Mouse (Mus musculus): ENCODE data around the gene Pcsk7. TPM values are rescaled to one million over a fixed set of nuclear protein-coding genes. Genes with fewer than 3 reads are reported as not detected.

The Pcsk7 gene
- polyA plus RNA-seq, 1 experiment from 2014 or later: 9.6 TPM

DNA sequence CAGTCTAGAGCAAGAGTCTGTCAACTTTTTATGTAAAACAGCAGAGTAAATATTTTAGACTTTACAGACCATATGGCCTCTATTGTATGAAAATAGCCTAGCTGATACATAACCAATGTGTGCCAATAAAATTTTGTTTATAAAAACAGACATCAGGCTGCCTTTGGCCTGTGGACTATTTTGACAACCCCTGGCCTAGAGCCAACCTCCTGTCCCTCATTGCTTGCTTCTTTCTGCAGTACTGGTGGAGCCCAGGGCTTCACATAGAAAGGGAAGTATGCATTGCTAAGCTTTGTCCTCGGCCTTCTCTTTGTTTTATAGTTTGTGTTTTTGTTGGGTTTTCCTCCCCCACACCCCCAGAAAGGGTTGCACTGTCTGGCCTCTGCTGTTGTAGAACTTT is 25.7 kb downstream of the Pcsk7 start:
- Histone ChIP-seq H3K4me3 (ENCODE audit: low read depth, low read length) (no peak overlapping the region), H3K27ac (replicated peaks; ENCODE audit: low read depth, low read length) (no peak overlapping the region), H3K4me1 (ENCODE audit: control insufficient read depth, insufficient read depth, low read length) (peaks cover 2% of the 10 kb centered on the region; the same call in 1 of the 2 replicates), H3K9me3 (replicated peaks; ENCODE audit: control insufficient read depth, low read length) (no peaks in the 10 kb centered on the region), H3K27me3 (ENCODE audit: control insufficient read depth, insufficient read depth, low read length) (no peaks in the 10 kb centered on the region), H3K36me3 (replicated peaks; ENCODE audit: control insufficient read depth, insufficient read depth, low read depth, low read length) (peaks cover 8% of the 10 kb centered on the region; the same call in 1 of the 2 replicates), H3K4me2 (ENCODE audit: low read depth, low read length) (no peak overlapping the region), H3K9ac (replicated peaks; ENCODE audit: low read length) (no peak overlapping the region)
- DNase-seq (ENCODE audit: low spot score): no peak
- 68% methylated on average over 1 of the region's 1 CpGs for WGBS
- ATAC-seq (replicated peaks; ENCODE audit: insufficient number of reproducible peaks, low FRiP score, low TSS enrichment, low read depth): no peak

DNA sequence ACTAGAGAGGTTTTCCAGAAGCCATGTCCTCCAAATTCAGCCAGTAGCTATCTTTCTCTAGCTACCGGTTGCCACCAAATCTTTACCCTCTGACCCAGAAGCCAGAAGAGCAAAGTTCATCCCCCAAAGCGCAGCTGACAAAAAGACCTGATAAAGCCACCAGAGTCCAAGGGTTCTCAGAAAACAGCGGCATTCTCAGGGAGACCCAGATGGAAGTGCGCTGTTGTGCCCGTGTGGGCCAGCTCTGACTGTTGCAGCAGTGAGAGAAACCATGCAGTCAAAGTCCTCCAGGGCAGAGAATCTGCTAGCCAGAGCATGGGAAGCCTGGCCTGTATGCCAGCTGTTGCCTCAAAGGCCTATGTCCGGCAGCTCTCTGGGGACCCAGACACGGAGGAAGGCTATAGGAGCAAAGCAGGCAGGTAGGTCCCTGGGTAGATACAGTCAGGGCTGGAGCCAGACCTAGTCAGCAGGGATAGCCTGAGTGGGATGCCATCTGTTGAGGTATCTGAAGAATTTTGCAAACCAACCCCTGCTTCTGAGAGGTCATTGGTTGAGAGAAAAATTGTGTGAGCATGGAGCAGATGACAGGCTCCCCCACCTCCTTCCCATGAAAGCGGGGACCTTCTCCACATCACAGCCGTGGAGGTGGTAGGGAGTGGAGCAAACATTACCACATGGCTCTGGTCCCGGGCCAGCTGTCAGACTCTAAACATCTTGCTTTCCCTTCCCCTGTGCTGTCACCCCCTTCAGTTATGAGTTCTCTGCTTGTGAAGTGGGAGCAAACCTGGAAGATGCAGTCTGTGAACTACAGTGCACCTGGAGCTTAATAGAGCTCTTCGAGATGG is 26.5 kb downstream of the Pcsk7 start:
- peaks cover 2% of the 10 kb centered on the region; the same call in 1 of the 2 replicates for H3K4me1 ChIP-seq (ENCODE audit: control insufficient read depth, insufficient read depth, low read length)
- ATAC-seq (replicated peaks; ENCODE audit: insufficient number of reproducible peaks, low FRiP score, low TSS enrichment, low read depth): no peak
- H3K9ac ChIP-seq (replicated peaks; ENCODE audit: low read length): no peak overlapping the region
- no peak overlapping the region for H3K4me2 ChIP-seq (ENCODE audit: low read depth, low read length)
- H3K27ac ChIP-seq (replicated peaks; ENCODE audit: low read depth, low read length): no peak overlapping the region
- 81% methylated on average over 11 of the region's 11 CpGs for WGBS
- H3K36me3 ChIP-seq (replicated peaks; ENCODE audit: control insufficient read depth, insufficient read depth, low read depth, low read length): peaks cover 4% of the 10 kb centered on the region; the same call in 1 of the 2 replicates
- no peak overlapping the region for H3K4me3 ChIP-seq (ENCODE audit: low read depth, low read length)
- no peaks in the 10 kb centered on the region for H3K9me3 ChIP-seq (replicated peaks; ENCODE audit: control insufficient read depth, low read length)
- DNase-seq (ENCODE audit: low spot score): no peak
- H3K27me3 ChIP-seq (ENCODE audit: control insufficient read depth, insufficient read depth, low read length): no peaks in the 10 kb centered on the region

DNA sequence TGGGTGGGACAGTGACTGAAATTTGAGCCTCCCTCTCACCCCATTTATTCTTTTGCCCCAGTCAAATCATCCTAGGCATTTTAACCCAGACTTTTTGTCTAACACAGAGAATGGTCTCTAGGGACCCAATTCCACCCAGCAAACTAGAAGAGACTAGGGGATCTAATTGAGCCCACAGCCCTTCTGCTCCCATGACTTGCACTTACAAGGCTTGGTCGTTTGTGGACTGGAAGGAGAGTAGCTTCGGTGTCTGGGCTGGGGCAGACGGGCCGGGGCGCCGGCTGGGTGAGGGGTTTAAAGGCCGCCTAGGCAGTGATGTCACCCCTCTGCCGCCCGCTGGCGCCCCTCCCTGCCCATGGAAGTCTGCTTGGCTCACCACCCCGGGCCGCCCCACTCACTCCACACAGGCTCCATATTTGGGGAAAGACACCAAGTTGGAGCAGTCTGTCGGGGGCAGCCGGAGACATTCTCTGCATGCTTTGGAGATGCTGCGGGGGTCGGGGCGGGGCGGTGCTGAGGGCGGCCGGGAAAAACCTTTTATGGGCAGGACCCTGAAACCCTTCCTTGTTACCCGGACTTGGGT is 29.4 kb downstream of the Pcsk7 start, which contains the start of gene Tagln:
TSS of gene Tagln (minus strand) at position 431 of the 583 bp plus-strand sequence.
- H3K36me3 ChIP-seq (replicated peaks; ENCODE audit: control insufficient read depth, insufficient read depth, low read depth, low read length): no peaks in the 10 kb centered on the region; the same call in none of the 2 replicates
- peak within 1 kb of the TSS; percentile 44 for H3K4me2 ChIP-seq (ENCODE audit: low read depth, low read length)
- H3K9me3 ChIP-seq (replicated peaks; ENCODE audit: control insufficient read depth, low read length): no peaks in the 10 kb centered on the region
- H3K27me3 ChIP-seq (ENCODE audit: control insufficient read depth, insufficient read depth, low read length): no peaks in the 10 kb centered on the region
- H3K9ac ChIP-seq (replicated peaks; ENCODE audit: low read length): peak within 1 kb of the TSS; percentile 46
- DNase-seq (ENCODE audit: low spot score): peak; percentile 28
- peaks cover 2% of the 10 kb centered on the region; the same call in 1 of the 2 replicates for H3K4me1 ChIP-seq (ENCODE audit: control insufficient read depth, insufficient read depth, low read length)
- WGBS: 7% methylated on average over 21 of the region's 21 CpGs
- H3K4me3 ChIP-seq (ENCODE audit: low read depth, low read length): peak within 1 kb of the TSS; percentile 6; the same call in 1 of the 2 replicates
- no peak within 1 kb of the TSS for H3K27ac ChIP-seq (replicated peaks; ENCODE audit: low read depth, low read length)
- 0 out of 2 replicates have a peak, but pooled peaks have one; percentile 22 for ATAC-seq (replicated peaks; ENCODE audit: insufficient number of reproducible peaks, low FRiP score, low TSS enrichment, low read depth)

DNA sequence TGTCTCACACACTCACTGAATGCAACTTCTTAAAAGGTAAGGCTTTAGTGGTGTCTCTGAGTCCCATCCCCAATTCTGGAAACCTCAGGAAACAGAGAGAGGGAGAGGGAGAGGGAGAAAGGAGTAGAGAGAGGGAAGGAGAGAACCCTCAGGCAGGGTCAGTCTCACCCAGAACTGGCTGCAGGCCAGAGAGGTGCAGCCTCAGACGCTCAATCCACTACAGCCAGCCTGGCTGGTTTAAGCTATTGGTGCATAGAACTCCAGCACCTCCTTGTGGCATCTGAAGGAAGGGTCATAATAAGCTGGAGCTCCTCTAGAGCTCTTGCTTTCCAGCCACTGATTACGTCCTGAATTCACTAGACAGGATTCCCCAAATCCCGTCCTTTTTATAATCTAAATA is 30.6 kb downstream of the Pcsk7 start:
- WGBS: 23% methylated on average over 3 of the region's 3 CpGs
- ATAC-seq (replicated peaks; ENCODE audit: insufficient number of reproducible peaks, low FRiP score, low TSS enrichment, low read depth) (0 out of 2 replicates have a peak, but pooled peaks have one; percentile 36), DNase-seq (ENCODE audit: low spot score) (peak; percentile 76)
- Histone ChIP-seq H3K4me2 (ENCODE audit: low read depth, low read length) (no peak overlapping the region), H3K27ac (replicated peaks; ENCODE audit: low read depth, low read length) (no peak overlapping the region), H3K9me3 (replicated peaks; ENCODE audit: control insufficient read depth, low read length) (no peaks in the 10 kb centered on the region), H3K27me3 (ENCODE audit: control insufficient read depth, insufficient read depth, low read length) (no peaks in the 10 kb centered on the region), H3K4me3 (ENCODE audit: low read depth, low read length) (no peak overlapping the region), H3K36me3 (replicated peaks; ENCODE audit: control insufficient read depth, insufficient read depth, low read depth, low read length) (peaks cover 2% of the 10 kb centered on the region), H3K4me1 (ENCODE audit: control insufficient read depth, insufficient read depth, low read length) (peaks cover 2% of the 10 kb centered on the region; the same call in 1 of the 2 replicates), H3K9ac (replicated peaks; ENCODE audit: low read length) (no peak overlapping the region)

DNA sequence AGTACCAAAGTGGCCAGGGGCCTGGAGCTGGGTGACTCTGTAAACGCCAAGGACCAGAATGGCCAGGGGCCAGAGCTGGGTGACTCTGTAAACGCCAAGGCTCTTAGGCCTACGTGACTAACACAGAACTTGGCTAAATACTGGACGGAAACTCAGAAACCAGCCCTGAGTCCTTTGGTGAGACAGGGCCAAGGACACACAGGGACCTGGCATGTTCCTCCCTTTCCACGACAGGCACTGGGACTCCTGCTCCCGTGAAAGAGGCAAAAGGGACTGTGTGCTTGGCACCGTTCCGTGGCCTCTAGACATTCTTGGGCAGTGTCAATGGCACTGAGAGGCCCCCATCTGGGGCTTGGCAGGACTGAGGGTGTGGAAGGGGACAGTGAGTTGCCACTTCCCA is 31.8 kb downstream of the Pcsk7 start:
- no peak overlapping the region for H3K9ac ChIP-seq (replicated peaks; ENCODE audit: low read length)
- 91% methylated on average over 8 of the region's 8 CpGs for WGBS
- no peak overlapping the region for H3K4me3 ChIP-seq (ENCODE audit: low read depth, low read length)
- H3K4me1 ChIP-seq (ENCODE audit: control insufficient read depth, insufficient read depth, low read length): peaks cover 2% of the 10 kb centered on the region; the same call in 1 of the 2 replicates
- no peak overlapping the region for H3K27ac ChIP-seq (replicated peaks; ENCODE audit: low read depth, low read length)
- H3K4me2 ChIP-seq (ENCODE audit: low read depth, low read length): no peak overlapping the region
- no peaks in the 10 kb centered on the region for H3K9me3 ChIP-seq (replicated peaks; ENCODE audit: control insufficient read depth, low read length)
- ATAC-seq (replicated peaks; ENCODE audit: insufficient number of reproducible peaks, low FRiP score, low TSS enrichment, low read depth): no peak
- DNase-seq (ENCODE audit: low spot score): no peak
- H3K36me3 ChIP-seq (replicated peaks; ENCODE audit: control insufficient read depth, insufficient read depth, low read depth, low read length): peaks cover 2% of the 10 kb centered on the region
- no peaks in the 10 kb centered on the region for H3K27me3 ChIP-seq (ENCODE audit: control insufficient read depth, insufficient read depth, low read length)

DNA sequence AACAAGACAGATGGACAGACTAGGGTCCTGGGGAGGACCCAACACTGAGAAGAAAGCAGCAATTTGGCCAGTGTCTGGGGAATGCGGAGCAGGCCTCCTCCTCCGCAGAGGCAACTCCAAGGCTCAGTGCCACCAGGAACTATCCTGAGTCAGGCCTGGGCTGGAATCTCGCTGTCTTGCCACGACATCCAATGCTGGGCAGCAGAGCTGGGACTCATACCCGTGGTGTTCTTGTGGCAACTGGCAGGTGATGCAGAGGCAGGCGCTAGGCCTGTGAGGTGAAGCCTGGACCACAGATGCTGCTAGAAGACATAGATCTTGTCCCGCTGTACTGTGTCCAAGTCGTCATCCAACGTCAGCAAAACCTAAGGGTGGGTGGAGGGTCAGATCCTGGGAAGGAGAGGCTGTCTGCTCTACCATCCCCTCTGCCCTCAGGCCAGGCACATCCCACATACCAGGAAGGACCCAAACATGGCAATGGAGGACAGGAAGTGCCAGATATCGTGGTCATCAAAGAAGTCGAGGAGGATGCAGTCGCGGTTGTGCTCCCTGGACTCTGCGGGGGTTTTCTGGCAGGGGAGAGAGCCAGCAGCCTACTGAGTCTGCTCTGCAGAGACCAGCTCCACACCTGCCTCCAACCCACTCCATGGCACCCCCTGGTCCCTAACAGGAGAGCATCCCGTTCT is 32.8 kb downstream of the Pcsk7 start:
- Histone ChIP-seq H3K27me3 (ENCODE audit: control insufficient read depth, insufficient read depth, low read length) (no peaks in the 10 kb centered on the region), H3K4me3 (ENCODE audit: low read depth, low read length) (no peak overlapping the region), H3K9me3 (replicated peaks; ENCODE audit: control insufficient read depth, low read length) (no peaks in the 10 kb centered on the region), H3K27ac (replicated peaks; ENCODE audit: low read depth, low read length) (no peak overlapping the region), H3K9ac (replicated peaks; ENCODE audit: low read length) (no peak overlapping the region), H3K36me3 (replicated peaks; ENCODE audit: control insufficient read depth, insufficient read depth, low read depth, low read length) (peaks cover 2% of the 10 kb centered on the region), H3K4me2 (ENCODE audit: low read depth, low read length) (no peak overlapping the region), H3K4me1 (ENCODE audit: control insufficient read depth, insufficient read depth, low read length) (peaks cover 2% of the 10 kb centered on the region; the same call in 1 of the 2 replicates)
- no peak for ATAC-seq (replicated peaks; ENCODE audit: insufficient number of reproducible peaks, low FRiP score, low TSS enrichment, low read depth)
- DNase-seq (ENCODE audit: low spot score): no peak
- WGBS: 87% methylated on average over 15 of the region's 15 CpGs

DNA sequence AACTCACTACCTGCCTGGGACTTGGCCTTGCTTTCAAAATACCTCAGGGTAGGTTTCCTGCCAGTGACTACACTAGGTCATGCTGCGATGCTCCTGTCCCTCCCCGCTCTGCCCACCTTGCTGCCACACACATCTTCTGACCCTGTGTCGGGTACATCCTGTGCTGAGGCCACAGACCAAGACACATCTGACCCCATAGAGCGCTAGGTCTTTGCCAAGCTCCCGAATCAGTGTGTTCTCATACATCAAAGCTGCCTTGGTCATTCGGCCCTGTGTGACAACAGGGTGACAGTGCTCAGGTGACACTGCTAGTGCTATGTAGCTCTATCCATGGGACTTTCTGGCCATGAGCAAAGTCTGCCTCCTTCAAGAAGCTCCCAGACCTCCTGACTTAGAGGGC is 33.5 kb downstream of the Pcsk7 start:
- Histone ChIP-seq H3K36me3 (replicated peaks; ENCODE audit: control insufficient read depth, insufficient read depth, low read depth, low read length) (peaks cover 2% of the 10 kb centered on the region), H3K9me3 (replicated peaks; ENCODE audit: control insufficient read depth, low read length) (no peaks in the 10 kb centered on the region), H3K4me2 (ENCODE audit: low read depth, low read length) (no peak overlapping the region), H3K4me1 (ENCODE audit: control insufficient read depth, insufficient read depth, low read length) (peaks cover 2% of the 10 kb centered on the region; the same call in 1 of the 2 replicates), H3K4me3 (ENCODE audit: low read depth, low read length) (no peak overlapping the region), H3K9ac (replicated peaks; ENCODE audit: low read length) (no peak overlapping the region), H3K27ac (replicated peaks; ENCODE audit: low read depth, low read length) (no peak overlapping the region), H3K27me3 (ENCODE audit: control insufficient read depth, insufficient read depth, low read length) (no peaks in the 10 kb centered on the region)
- ATAC-seq (replicated peaks; ENCODE audit: insufficient number of reproducible peaks, low FRiP score, low TSS enrichment, low read depth) (no peak), DNase-seq (ENCODE audit: low spot score) (no peak)
- WGBS: 84% methylated on average over 6 of the region's 6 CpGs
